Mouse (Mus musculus) ES-Bruce4 (cell line): ENCODE data around the gene Stard9. TPM values are rescaled to one million over a fixed set of nuclear protein-coding genes. Genes with fewer than 3 reads are reported as not detected.

Source experiments
- H3K27ac ChIP-seq: 2 replicates; pipeline ENCODE4 v1.5.1; 2012; ENCODE audit warnings: low read length, inconsistent platforms; ENCODE audit not compliant: insufficient read depth
- H3K27me3 ChIP-seq: 2 replicates; pipeline ENCODE4 v1.6.1; 2012; ENCODE audit warnings: mild to moderate bottlenecking, low read length, inconsistent platforms; ENCODE audit not compliant: control insufficient read depth, poor library complexity, insufficient read depth, severe bottlenecking
- H3K36me3 ChIP-seq: 2 replicates; pipeline ENCODE4 v1.6.1; 2012; ENCODE audit warnings: inconsistent platforms, mild to moderate bottlenecking, low read length, moderate library complexity; ENCODE audit not compliant: control insufficient read depth, poor library complexity, insufficient read depth, severe bottlenecking
- H3K4me1 ChIP-seq: one replicate; pipeline ENCODE4 v1.8.1; 2011; ENCODE audit warnings: low read length; ENCODE audit not compliant: control insufficient read depth, insufficient read depth
- H3K4me3 ChIP-seq: 2 replicates; pipeline ENCODE4 v1.5.1; 2011; ENCODE audit warnings: low read depth, mild to moderate bottlenecking, low read length
- H3K9ac ChIP-seq: 2 replicates; pipeline ENCODE4 v1.6.1; 2012; ENCODE audit warnings: low read depth, mild to moderate bottlenecking, inconsistent platforms; ENCODE audit not compliant: poor library complexity, severe bottlenecking
- H3K9me3 ChIP-seq: replicated peaks from 2 replicates; pipeline ENCODE4 v1.6.1; 2012; ENCODE audit warnings: mild to moderate bottlenecking, low read length, inconsistent platforms; ENCODE audit not compliant: control insufficient read depth, poor library complexity, insufficient read depth, severe bottlenecking
- CTCF ChIP-seq: IDR thresholded peaks from one replicate; pipeline ENCODE4 v1.8.1; 2011; ENCODE audit warnings: low read depth, low read length
- EP300 ChIP-seq: IDR thresholded peaks from 2 replicates; pipeline ENCODE4 v1.6.1; 2011; ENCODE audit warnings: low read depth, low read length; ENCODE audit not compliant: insufficient read depth
- POLR2A ChIP-seq: IDR thresholded peaks from one replicate; pipeline ENCODE4 v1.8.1; 2011; ENCODE audit warnings: low read length; ENCODE audit not compliant: insufficient read depth
- polyA plus RNA-seq: library from polyadenylated mRNA; stranded (reverse); fragments of >200 nt; gene quantifications from 2 replicates; pipeline ENCODE4 v1.2.4, GENCODE M21; 2011; ENCODE audit warnings: low read depth; ENCODE audit not compliant: missing spikeins, insufficient read depth, insufficient read length

Stard9 gene
- polyA plus RNA-seq, 1 experiment = 4.0 TPM

GRCm38 (mm10) chr2:120731877-120732530 is 103.1 kb downstream of the Stard9 start:
- H3K27ac ChIP-seq = peak overlapping the region; percentile 92

DNA sequence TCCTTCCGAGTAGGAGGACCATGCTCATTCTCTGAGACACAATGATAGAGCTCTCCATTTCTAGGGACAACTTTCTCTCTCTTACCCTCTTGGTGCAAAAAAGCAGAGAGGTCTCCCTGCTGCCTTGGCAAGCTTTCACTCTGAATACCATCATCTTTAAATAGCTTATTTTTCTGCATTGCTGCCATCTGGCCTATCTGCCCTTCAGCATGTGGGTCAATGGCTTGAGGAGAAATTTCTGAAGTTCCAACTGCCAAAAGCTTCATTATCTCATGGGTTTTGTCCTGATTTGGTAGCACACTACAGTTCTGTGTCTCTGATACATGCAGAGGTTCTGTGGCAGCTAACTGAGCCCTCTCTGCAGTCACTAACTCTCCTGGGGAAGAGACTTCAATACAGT is 116.6 kb downstream of the Stard9 start:
- Histone ChIP-seq H3K9ac (no peak overlapping the region), H3K4me3 (no peak overlapping the region), H3K36me3 (no peaks in the 10 kb centered on the region), H3K27me3 (no peaks in the 10 kb centered on the region), H3K9me3 (no peaks in the 10 kb centered on the region), H3K27ac (no peak overlapping the region), H3K4me1 (no peaks in the 10 kb centered on the region)
- no peak for TF ChIP-seq EP300
- TF ChIP-seq CTCF = no peak
- no peak for TF ChIP-seq POLR2A

More at GRCm38 (mm10) chr2:120731877-120732530, 103.1 kb downstream of the Stard9 start:
- Histone ChIP-seq H3K4me1 (peaks cover 3% of the 10 kb centered on the region), H3K27me3 (no peaks in the 10 kb centered on the region), H3K9ac (peak overlapping the region; percentile 94), H3K4me3 (peak overlapping the region; percentile 74), H3K9me3 (no peaks in the 10 kb centered on the region), H3K36me3 (peaks cover 15% of the 10 kb centered on the region)
- TF ChIP-seq EP300 (no peak), CTCF (no peak), POLR2A (no peak)

DNA sequence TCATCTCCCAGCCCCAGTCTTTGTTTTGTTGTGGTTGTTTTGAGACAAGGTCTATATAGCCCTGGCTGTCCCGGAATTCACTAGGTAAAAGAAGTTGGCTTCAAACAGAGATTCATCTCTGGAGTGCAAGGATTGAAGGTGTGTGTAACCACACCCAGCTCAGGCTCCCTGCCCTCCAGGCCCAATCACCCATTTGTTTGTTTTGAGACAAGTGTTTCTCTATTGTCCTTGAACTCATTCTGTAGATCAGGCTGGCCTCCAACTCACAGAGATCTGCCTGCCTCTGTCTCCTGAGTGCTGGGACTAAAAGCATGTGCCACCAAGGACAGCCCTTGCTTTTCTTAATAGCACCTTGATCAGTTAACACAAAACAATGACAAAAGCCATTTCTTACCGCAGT is 119.1 kb downstream of the Stard9 start:
- H3K27me3 ChIP-seq = no peaks in the 10 kb centered on the region
- no peaks in the 10 kb centered on the region for H3K4me1 ChIP-seq
- H3K9ac ChIP-seq = no peak overlapping the region
- H3K4me3 ChIP-seq = no peak overlapping the region
- TF ChIP-seq POLR2A = no peak
- TF ChIP-seq EP300 = no peak
- no peak for TF ChIP-seq CTCF
- H3K36me3 ChIP-seq = no peaks in the 10 kb centered on the region
- no peak overlapping the region for H3K27ac ChIP-seq
- H3K9me3 ChIP-seq = no peaks in the 10 kb centered on the region

GRCm38 (mm10) chr2:120761922-120762321 is 133.0 kb downstream of the Stard9 start:
- no peaks in the 10 kb centered on the region for H3K4me1 ChIP-seq
- no peaks in the 10 kb centered on the region for H3K36me3 ChIP-seq
- H3K9me3 ChIP-seq = no peaks in the 10 kb centered on the region
- H3K27me3 ChIP-seq = no peaks in the 10 kb centered on the region
- no peak overlapping the region for H3K4me3 ChIP-seq
- H3K9ac ChIP-seq = no peak overlapping the region
- no peak for TF ChIP-seq CTCF
- no peak for TF ChIP-seq POLR2A
- TF ChIP-seq EP300 = no peak
- H3K27ac ChIP-seq = no peak overlapping the region; the same call in 1 of the 2 replicates

GRCm38 (mm10) chr2:120770265-120770935 is 141.5 kb downstream of the Stard9 start:
- TF ChIP-seq CTCF = no peak
- no peak for TF ChIP-seq POLR2A
- TF ChIP-seq EP300 = no peak
- H3K27me3 ChIP-seq = no peaks in the 10 kb centered on the region
- no peak overlapping the region for H3K27ac ChIP-seq
- H3K4me1 ChIP-seq = peaks cover 1% of the 10 kb centered on the region
- no peak overlapping the region for H3K4me3 ChIP-seq
- H3K9ac ChIP-seq = no peak overlapping the region
- no peaks in the 10 kb centered on the region for H3K9me3 ChIP-seq
- no peaks in the 10 kb centered on the region for H3K36me3 ChIP-seq

Other genes starting within 250 kb of the Stard9 start
- gene Ganc, start 225.2 kb upstream of the Stard9 start, polyA plus RNA-seq = 8.4 and 9.6 TPM in 2 replicates
- 47.5 and 47.6 TPM in 2 replicates for gene Tmem87a, start 225.0 kb upstream of the Stard9 start, polyA plus RNA-seq
- gene Capn3, start 173.1 kb upstream of the Stard9 start, polyA plus RNA-seq = not detected in 2 replicates
- 275 and 287 TPM in 2 replicates for gene Zfp106, start 65.3 kb upstream of the Stard9 start, polyA plus RNA-seq
- gene Snap23, start 61.5 kb upstream of the Stard9 start, polyA plus RNA-seq = 78.0 and 78.7 TPM in 2 replicates
- gene Haus2, start 19.7 kb upstream of the Stard9 start, polyA plus RNA-seq = 34.3 and 34.5 TPM in 2 replicates
- 17.2 and 18.7 TPM in 2 replicates for gene Lrrc57, start 19.6 kb upstream of the Stard9 start, polyA plus RNA-seq
- 17.0 and 19.7 TPM in 2 replicates for gene Cdan1, start 221.0 kb downstream of the Stard9 start, polyA plus RNA-seq
- 10.7 and 13.0 TPM in 2 replicates for gene Ttbk2, start 221.5 kb downstream of the Stard9 start, polyA plus RNA-seq